Mouse (Mus musculus) brain, embryonic 14.5 days (tissue): ENCODE data around the gene As3mt.

Experiments
- CTCF ChIP-seq: fragments of 200-500 bp; IDR thresholded peaks from 2 replicates; pipeline ENCODE4 v1.5.1; 2012; ENCODE audit warnings: inconsistent platforms, mild to moderate bottlenecking, moderate library complexity, borderline replicate concordance; ENCODE audit not compliant: insufficient read depth, insufficient read length; ENCODE audit errors: extremely low read depth
- POLR2A ChIP-seq: fragments of 200-500 bp; IDR thresholded peaks from 2 replicates; pipeline ENCODE4 v1.6.1; 2012; ENCODE audit warnings: mild to moderate bottlenecking, inconsistent platforms, borderline replicate concordance; ENCODE audit not compliant: poor library complexity, insufficient read depth, insufficient read length, severe bottlenecking; ENCODE audit errors: extremely low read depth

DNA sequence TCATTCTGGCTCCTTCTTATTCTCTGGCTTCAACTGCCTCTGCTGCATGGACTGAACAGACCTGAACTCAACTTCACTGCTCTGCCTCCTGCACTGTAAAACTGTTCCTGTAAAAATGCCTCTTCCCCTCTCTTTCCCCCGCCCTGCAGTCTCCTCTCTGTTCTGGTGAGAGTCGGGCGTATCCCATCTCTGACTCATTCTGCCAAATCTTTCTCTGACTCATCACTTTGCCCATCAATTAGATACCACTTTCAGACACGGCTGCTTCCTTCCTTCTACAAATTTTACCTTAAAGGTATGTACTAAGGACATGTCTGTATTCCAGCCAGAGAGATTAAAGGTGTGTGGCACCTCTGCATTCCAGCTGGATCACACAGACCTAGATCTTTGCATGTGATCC is 10.9 kb downstream of the As3mt start:
- TF ChIP-seq POLR2A (no peak), CTCF (no peak)
